Mouse (Mus musculus): ENCODE results near the gene Gm17720.
A peak's percentile ranks its signal among the peaks of the same experiment; 100 is the strongest.

DNA sequence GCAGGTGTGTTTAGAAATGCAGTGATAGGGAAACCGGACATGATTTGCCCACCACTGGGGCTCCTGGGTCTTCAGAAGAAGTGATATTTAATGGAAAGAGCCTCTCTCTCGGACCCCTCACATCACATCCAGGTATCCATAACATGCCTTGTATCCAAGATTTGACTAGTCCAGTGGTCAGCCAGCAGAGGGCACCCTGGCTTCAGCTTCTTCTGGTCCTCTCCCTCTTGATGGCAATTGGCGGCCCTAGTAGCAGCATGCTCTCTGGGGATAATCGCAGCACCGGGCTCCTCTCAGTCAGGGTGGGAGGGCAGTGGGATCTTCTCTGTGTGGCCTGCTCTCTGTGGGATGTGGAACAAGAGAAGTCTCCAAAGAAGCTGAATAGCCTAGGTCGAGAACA lies 17.2 kb upstream of the Gm17720 start:
- TF ChIP-seq CTCF (IDR thresholded peaks at IDR 0.05; ENCODE audit: insufficient read depth, low read depth, low read length) = peak; percentile 24; the same call in 1 of the 2 replicates
- no peak for TF ChIP-seq POLR2A (IDR thresholded peaks at IDR 0.05; ENCODE audit: insufficient read depth, low read depth, low read length)
